Mouse (Mus musculus) kidney, postnatal 0 days (tissue): Measurements from ENCODE around the gene Stk32b. TPM values are rescaled to one million over a fixed set of nuclear protein-coding genes. Genes with fewer than 3 reads are reported as not detected.

Experiments used
- ATAC-seq: fragments of 200-750 bp; cut with Nextera tagmentation; replicated peaks from 2 replicates; pipeline ENCODE4 v1.8.0; 2017; ENCODE audit warnings: low read depth, moderate number of reproducible peaks, moderate TSS enrichment, moderate library complexity; ENCODE audit not compliant: low FRiP score
- DNase-seq: peaks from one replicate; pipeline ENCODE4 v3.0.0-alpha.2; 2016; ENCODE audit warnings: low spot score
- H3K27ac ChIP-seq: fragments of 300-500 bp; sonication (generic); 2 replicates; pipeline ENCODE4 v1.5.1; 2014; ENCODE audit warnings: mild to moderate bottlenecking
- H3K27me3 ChIP-seq: fragments of 300-500 bp; sonication (generic); 2 replicates; pipeline ENCODE4 v1.6.1; 2014; ENCODE audit warnings: low read length, mixed read lengths; ENCODE audit not compliant: insufficient read depth
- H3K36me3 ChIP-seq: fragments of 300-500 bp; sonication (generic); 2 replicates; pipeline ENCODE4 v1.6.1; 2014; ENCODE audit warnings: low read length, mixed read lengths; ENCODE audit not compliant: insufficient read depth
- H3K4me1 ChIP-seq: fragments of 300-500 bp; sonication (generic); replicated peaks from 2 replicates; pipeline ENCODE4 v1.6.1; 2014; ENCODE audit warnings: antibody characterized with exemption, low read length, mixed read lengths; ENCODE audit not compliant: insufficient read depth
- H3K4me2 ChIP-seq: fragments of 300-500 bp; sonication (generic); 2 replicates; pipeline ENCODE4 v1.6.1; 2014; ENCODE audit warnings: mild to moderate bottlenecking, low read length, moderate library complexity, mixed read lengths
- H3K4me3 ChIP-seq: fragments of 300-500 bp; sonication (generic); replicated peaks from 2 replicates; pipeline ENCODE4 v1.5.1; 2014; ENCODE audit warnings: low read depth, low read length
- H3K9ac ChIP-seq: fragments of 300-500 bp; sonication (generic); 2 replicates; pipeline ENCODE4 v1.6.1; 2014; ENCODE audit warnings: low read depth, low read length
- H3K9me3 ChIP-seq: fragments of 300-500 bp; sonication (generic); replicated peaks from 2 replicates; pipeline ENCODE4 v1.6.1; 2016; ENCODE audit warnings: low read length, inconsistent platforms, mixed read lengths
- CTCF ChIP-seq: IDR thresholded peaks from 2 replicates; pipeline ENCODE4 v1.5.1; 2016; ENCODE audit warnings: antibody characterized with exemption, low read depth, mild to moderate bottlenecking, moderate library complexity
- WGBS: fragments of 180-500 bp; shearing (Covaris S2); extraction: QIAGEN DNeasy Blood & Tissue Kit; methylation state at CpG from one replicate; pipeline ENCODE4 v1.1.7; 2014; 5-methylcytosine and 5-hydroxymethylcytosine counted together
- polyA plus RNA-seq: library from polyadenylated mRNA; unstranded; fragments of >200 nt; fragmentation: Nextera tagmentation; extraction: Ambion mirVana; gene quantifications from 2 replicates; pipeline ENCODE4 v1.2.1, GENCODE M21; 2015

Gene Stk32b
- polyA plus RNA-seq, 1 experiment from 2014 or later: 6.1 TPM

DNA sequence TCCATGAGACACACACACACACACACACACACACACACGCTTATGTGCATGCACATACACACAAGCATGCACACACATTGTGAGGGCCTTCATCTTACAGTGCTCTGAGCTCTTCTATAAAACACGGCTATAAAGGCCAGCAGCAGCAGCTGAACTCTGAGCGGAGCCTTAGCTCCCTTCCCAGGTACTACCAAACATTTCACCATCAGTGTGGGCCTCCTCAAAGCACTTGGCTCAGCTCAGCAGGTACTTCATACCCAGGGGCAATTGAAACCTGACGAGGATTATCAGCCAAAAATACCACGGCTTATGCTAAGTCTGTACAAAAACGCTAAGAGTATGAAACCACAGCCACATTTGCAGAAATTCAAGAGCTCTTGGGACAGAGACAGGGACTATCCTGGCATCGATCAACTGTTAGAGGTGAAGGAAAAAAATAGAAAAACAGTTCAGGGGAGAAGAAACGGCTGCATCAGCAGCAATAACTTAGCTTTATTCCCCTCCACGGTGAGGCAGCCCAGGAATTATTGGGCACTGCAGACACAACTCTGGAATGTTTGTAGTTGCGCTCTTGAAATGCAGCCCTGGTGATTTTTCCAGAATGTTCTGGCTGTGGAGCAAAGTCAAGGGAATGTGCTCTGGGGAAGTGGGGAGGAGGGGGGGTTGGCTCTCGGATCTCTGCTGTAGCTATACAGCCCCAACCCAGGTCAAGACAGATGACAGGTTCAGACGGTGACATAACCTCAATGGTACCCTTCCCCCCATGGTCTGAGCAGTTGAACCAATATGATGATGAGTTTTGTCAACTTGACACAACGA, 27.1 kb upstream of the Stk32b start:
- H3K27ac ChIP-seq: no peak overlapping the region
- ATAC-seq (no peak), DNase-seq (no peak)
- 70% methylated on average over 13 of the region's 13 CpGs for WGBS
- no peaks in the 10 kb centered on the region for H3K27me3 ChIP-seq
- H3K9ac ChIP-seq: no peak overlapping the region
- H3K4me2 ChIP-seq: no peak overlapping the region
- no peaks in the 10 kb centered on the region for H3K9me3 ChIP-seq
- no peak for TF ChIP-seq CTCF
- no peaks in the 10 kb centered on the region for H3K4me1 ChIP-seq
- H3K36me3 ChIP-seq: no peaks in the 10 kb centered on the region
- no peak overlapping the region for H3K4me3 ChIP-seq

DNA sequence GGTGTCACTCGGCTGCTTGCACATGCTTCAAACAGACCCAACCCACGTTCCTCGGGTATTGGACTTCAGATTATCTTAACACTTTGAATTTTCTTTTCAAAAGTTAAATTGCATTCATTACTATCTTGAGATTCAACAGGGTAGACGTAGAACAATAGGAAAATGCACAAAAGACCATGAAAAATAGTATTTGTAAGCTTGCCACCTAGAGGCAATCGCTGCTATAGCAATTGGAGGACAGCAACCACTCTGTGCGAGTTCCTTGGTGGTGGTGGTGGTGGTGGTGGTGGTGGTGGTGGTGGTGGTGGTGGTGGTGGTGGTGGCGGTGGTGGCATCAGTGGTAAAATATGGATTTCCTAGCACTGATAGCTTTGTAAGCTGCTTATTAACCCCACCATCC, 19.2 kb upstream of the Stk32b start:
- H3K4me1 ChIP-seq: no peaks in the 10 kb centered on the region
- no peaks in the 10 kb centered on the region for H3K27me3 ChIP-seq
- no peak overlapping the region for H3K4me2 ChIP-seq
- H3K27ac ChIP-seq: no peak overlapping the region
- H3K4me3 ChIP-seq: no peak overlapping the region
- ATAC-seq: no peak
- no peaks in the 10 kb centered on the region for H3K36me3 ChIP-seq
- peak; percentile 40 for TF ChIP-seq CTCF
- no peak for DNase-seq
- no peak overlapping the region for H3K9ac ChIP-seq
- no peaks in the 10 kb centered on the region for H3K9me3 ChIP-seq
- 60% methylated on average over 7 of the region's 7 CpGs for WGBS

GRCm38 (mm10) chr5:37735224-37735623, 18.3 kb upstream of the Stk32b start, which contains the start of gene Cytl1:
Gene Cytl1 (plus strand): TSS chr5:37735519.
- Histone ChIP-seq H3K27ac (no peak within 1 kb of the TSS), H3K9me3 (no peaks in the 10 kb centered on the region), H3K9ac (no peak within 1 kb of the TSS), H3K36me3 (no peaks in the 10 kb centered on the region), H3K27me3 (no peaks in the 10 kb centered on the region), H3K4me1 (no peaks in the 10 kb centered on the region), H3K4me2 (no peak within 1 kb of the TSS), H3K4me3 (no peak within 1 kb of the TSS)
- WGBS: 36% methylated on average over 5 of the region's 5 CpGs
- ATAC-seq (no peak), DNase-seq (no peak)
- TF ChIP-seq CTCF: no peak

DNA sequence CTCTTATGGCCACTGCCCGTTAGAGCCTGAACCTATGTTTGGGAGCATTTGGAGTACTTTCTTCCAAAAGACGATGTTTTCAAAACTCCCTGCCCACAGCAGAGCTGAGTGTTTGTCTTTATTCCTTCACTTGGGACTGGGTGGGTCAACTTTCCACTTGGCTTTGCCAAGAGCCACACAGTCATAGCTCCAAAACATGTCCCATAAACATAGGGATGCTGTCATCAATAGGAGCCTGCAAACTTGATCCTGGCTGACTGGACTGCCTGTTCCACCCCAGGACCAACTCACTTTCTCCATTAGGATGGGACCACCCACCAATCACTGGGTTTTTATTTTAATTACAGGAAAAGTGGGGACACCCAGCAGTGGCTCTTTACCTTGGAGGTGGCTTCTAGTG, 13.8 kb upstream of the Stk32b start:
- Histone ChIP-seq H3K4me3 (no peak overlapping the region), H3K27ac (no peak overlapping the region), H3K4me1 (no peaks in the 10 kb centered on the region), H3K4me2 (no peak overlapping the region), H3K9me3 (no peaks in the 10 kb centered on the region), H3K9ac (no peak overlapping the region), H3K36me3 (no peaks in the 10 kb centered on the region), H3K27me3 (no peaks in the 10 kb centered on the region)
- ATAC-seq (no peak), DNase-seq (no peak)
- 76% methylated on average over 2 of the region's 2 CpGs for WGBS
- TF ChIP-seq CTCF: no peak

- Histone ChIP-seq H3K4me1 (no peaks in the 10 kb centered on the region), H3K4me3 (no peak overlapping the region), H3K36me3 (no peaks in the 10 kb centered on the region), H3K9ac (no peak overlapping the region), H3K9me3 (no peaks in the 10 kb centered on the region), H3K27me3 (no peaks in the 10 kb centered on the region), H3K4me2 (no peak overlapping the region), H3K27ac (no peak overlapping the region)
- DNase-seq: no peak
- WGBS: 62% methylated on average over 4 of the region's 4 CpGs
- no peak for TF ChIP-seq CTCF
- no peak for ATAC-seq
Measured at GRCm38 (mm10) chr5:37725220-37725886, 8.4 kb upstream of the Stk32b start.

DNA sequence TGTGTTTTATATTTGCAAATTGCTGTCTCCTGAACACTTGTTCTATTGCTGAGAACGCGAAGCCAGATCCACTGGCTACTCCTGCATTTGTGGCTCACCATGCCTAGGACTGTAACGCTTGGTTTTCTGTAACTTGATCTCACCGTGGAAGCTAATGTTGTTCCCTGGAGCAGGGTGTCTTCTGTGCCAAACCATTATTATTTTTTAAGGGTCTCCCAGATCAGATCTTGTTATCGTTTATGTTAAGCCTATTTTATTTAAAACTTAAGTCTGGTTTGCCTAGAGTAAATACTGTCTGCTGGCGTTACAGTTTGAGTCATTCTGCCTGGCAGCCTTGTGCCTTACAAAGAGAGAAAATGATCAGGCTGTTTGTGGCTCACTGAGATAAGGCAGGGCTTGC, 3.7 kb upstream of the Stk32b start:
- no peak for DNase-seq
- 9% methylated on average over 6 of the region's 6 CpGs for WGBS

More for the DNA sequence above, 3.7 kb upstream of the Stk32b start:
- no peak for ATAC-seq
- Histone ChIP-seq H3K9me3 (no peaks in the 10 kb centered on the region), H3K27me3 (no peaks in the 10 kb centered on the region), H3K4me1 (no peaks in the 10 kb centered on the region), H3K4me3 (no peak overlapping the region), H3K9ac (no peak overlapping the region), H3K4me2 (no peak overlapping the region), H3K36me3 (no peaks in the 10 kb centered on the region), H3K27ac (no peak overlapping the region)
- no peak for TF ChIP-seq CTCF
